Mouse (Mus musculus): ENCODE results near the gene Cars2. TPM values are rescaled to one million over a fixed set of nuclear protein-coding genes. Genes with fewer than 3 reads are reported as not detected.

The Cars2 gene
- total and polyA plus RNA-seq, 3 experiments: 45.6 to 67.1 (median 46.4) TPM

DNA sequence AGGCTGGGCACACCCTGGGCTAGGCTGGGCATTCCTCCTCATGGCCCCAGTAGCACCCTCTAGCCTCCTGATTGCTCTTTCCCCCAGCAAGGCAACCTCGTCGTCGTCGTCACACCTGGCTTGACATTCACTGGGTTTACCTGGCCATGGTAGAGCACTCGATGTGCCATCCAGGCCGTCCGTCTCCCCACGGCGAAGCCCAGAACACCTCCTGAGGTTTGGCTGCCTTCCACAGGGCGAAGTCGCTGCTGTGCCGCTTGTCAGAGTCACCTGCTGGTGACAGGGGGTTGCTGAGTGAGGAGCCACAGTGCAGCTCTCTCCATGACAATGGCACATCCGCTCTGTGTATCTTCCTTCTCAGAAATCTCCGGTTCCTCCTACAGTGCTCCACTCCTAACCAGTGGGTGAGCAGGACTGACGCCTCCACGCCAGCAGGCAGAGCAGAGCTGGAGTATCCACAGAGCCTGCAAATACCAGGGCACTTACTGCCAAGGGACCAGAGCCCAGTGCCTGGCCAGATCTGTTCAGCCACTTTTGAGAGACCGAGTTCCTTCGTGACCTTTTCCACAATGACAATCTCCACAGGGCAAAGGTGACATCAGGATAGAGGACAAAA lies 20.3 kb downstream of the Cars2 start:
- in situ Hi-C loops (cut with MboI; ENCODE audit: low pct_ligation_motif_present, low pct_unique_long_range_greater_than_20kb, low sequenced_read_pairs): no loop called here

DNA sequence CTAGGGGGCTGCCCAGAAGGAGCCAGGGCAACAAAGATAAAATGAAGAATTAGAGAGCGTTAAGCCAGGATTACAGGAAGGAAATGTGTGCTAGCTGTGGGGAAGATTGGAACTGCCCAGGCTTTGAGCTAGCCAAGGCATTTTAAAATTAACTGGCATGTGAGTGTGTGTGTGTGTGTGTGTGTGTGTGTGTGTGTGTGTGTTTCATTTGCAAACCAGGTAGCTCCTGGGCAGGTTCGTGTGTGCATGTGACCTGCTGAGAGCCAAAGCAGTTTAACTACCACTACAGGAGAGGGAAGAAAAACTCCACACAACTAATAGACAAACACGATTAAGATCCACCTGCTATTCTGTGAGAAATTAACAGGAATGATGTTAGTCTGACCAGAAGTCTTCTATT lies 27.3 kb downstream of the Cars2 start:
- Histone ChIP-seq H3K9me3 (replicated peaks; ENCODE audit: low read length) (no peaks in the 10 kb centered on the region), H3K27me3 (replicated peaks) (no peaks in the 10 kb centered on the region)
- dilution Hi-C loops (cut with MboI; ENCODE audit: extremely low pct_ligation_motif_present, extremely low pct_unique_long_range_greater_than_20kb, low sequenced_read_pairs): no loop called here

More for the DNA sequence above, 20.3 kb downstream of the Cars2 start:
- no peak overlapping the region for H3K4me3 ChIP-seq (replicated peaks in 1 of 3; ENCODE audit: low read depth in 2 of 3, low read length in 2 of 3, poor library complexity in 1 of 3)
- no peak overlapping the region for H3K4me2 ChIP-seq (ENCODE audit: insufficient read depth, low read depth, poor library complexity, severe bottlenecking)
- H3K4me1 ChIP-seq (ENCODE audit: control insufficient read depth in 1 of 2, insufficient read depth in 2 of 2): peaks cover 0 to 8% of the 10 kb centered on the region in 2 experiments; a peak in 2 of 4 replicates
- TF ChIP-seq JUND (conservative IDR thresholded peaks at IDR 0.05; ENCODE audit: low read depth, low read length): no peak
- no peak for TF ChIP-seq UBTF (IDR thresholded peaks at IDR 0.05; ENCODE audit: low read depth, low read length)
- no peak for TF ChIP-seq GABPA (IDR thresholded peaks at IDR 0.05; ENCODE audit: insufficient replicate concordance, low read depth, low read length)
- TF ChIP-seq KAT2A (IDR thresholded peaks at IDR 0.05; ENCODE audit: insufficient replicate concordance, low read length): no peak
- no peak for TF ChIP-seq ELF1 (IDR thresholded peaks at IDR 0.05; ENCODE audit: low read depth, low read length)
- no peak for TF ChIP-seq CHD2 (IDR thresholded peaks at IDR 0.05; ENCODE audit: low read length)
- no peak for TF ChIP-seq CTCF (conservative IDR thresholded peaks at IDR 0.05 in 1 of 2, IDR thresholded peaks at IDR 0.05 in 1 of 2; ENCODE audit: low read depth in 2 of 2, low read length in 2 of 2)
- TF ChIP-seq ZNF384 (IDR thresholded peaks at IDR 0.05; ENCODE audit: low read depth, low read length): no peak
- no peak for TF ChIP-seq IRF4 (IDR thresholded peaks at IDR 0.05; ENCODE audit: low read depth, low read length)
- TF ChIP-seq ZMIZ1 (IDR thresholded peaks at IDR 0.05; ENCODE audit: low read depth, low read length): no peak
- no peak for TF ChIP-seq RAD21 (IDR thresholded peaks at IDR 0.05; ENCODE audit: low read depth, low read length)
- TF ChIP-seq MYC (IDR thresholded peaks at IDR 0.05; ENCODE audit: low read depth, low read length): no peak
- H3K36me3 ChIP-seq (replicated peaks in 1 of 2; ENCODE audit: control insufficient read depth in 1 of 2, insufficient read depth in 1 of 2, low read length in 1 of 2): peaks cover 72 to 79% of the 10 kb centered on the region in 2 experiments
- H3K27me3 ChIP-seq (replicated peaks): no peaks in the 10 kb centered on the region
- no peaks in the 10 kb centered on the region for H3K79me2 ChIP-seq (replicated peaks; ENCODE audit: control insufficient read depth, extremely low read depth, insufficient read depth, poor library complexity, severe bottlenecking)
- no peak for DNase-seq (ENCODE audit: extremely low read depth)
- H3K27ac ChIP-seq (ENCODE audit: insufficient read depth, low read depth): no peak overlapping the region
- dilution Hi-C loops (cut with MboI; ENCODE audit: extremely low pct_ligation_motif_present, extremely low pct_unique_long_range_greater_than_20kb, low sequenced_read_pairs): no loop called here
- no peaks in the 10 kb centered on the region for H3K9me3 ChIP-seq (replicated peaks; ENCODE audit: low read length)
- H3K9ac ChIP-seq (ENCODE audit: insufficient read depth, low read depth): no peak overlapping the region

More for the DNA sequence above, 27.3 kb downstream of the Cars2 start:
- Histone ChIP-seq H3K4me3 (replicated peaks in 1 of 3; ENCODE audit: low read depth in 2 of 3, low read length in 2 of 3, poor library complexity in 1 of 3) (no peak overlapping the region), H3K79me2 (replicated peaks; ENCODE audit: control insufficient read depth, extremely low read depth, insufficient read depth, poor library complexity, severe bottlenecking) (no peaks in the 10 kb centered on the region), H3K9ac (ENCODE audit: insufficient read depth, low read depth) (no peak overlapping the region), H3K4me2 (ENCODE audit: insufficient read depth, low read depth, poor library complexity, severe bottlenecking) (no peak overlapping the region), H3K4me1 (ENCODE audit: control insufficient read depth in 1 of 2, insufficient read depth in 2 of 2) (peaks cover 0 to 8% of the 10 kb centered on the region in 2 experiments; a peak in 2 of 4 replicates), H3K36me3 (replicated peaks in 1 of 2; ENCODE audit: control insufficient read depth in 1 of 2, insufficient read depth in 1 of 2, low read length in 1 of 2) (peaks cover 67 to 88% of the 10 kb centered on the region in 2 experiments), H3K27ac (ENCODE audit: insufficient read depth, low read depth) (no peak overlapping the region)
- in situ Hi-C loops (cut with MboI; ENCODE audit: low pct_ligation_motif_present, low pct_unique_long_range_greater_than_20kb, low sequenced_read_pairs): loop anchor here (25.0 kb wide), 1 partner anchor 89 kb away; no protein-coding TSS in a partner anchor
- TF ChIP-seq MXI1 (IDR thresholded peaks at IDR 0.05; ENCODE audit: low read depth, low read length): no peak
- no peak for TF ChIP-seq ZNF384 (IDR thresholded peaks at IDR 0.05; ENCODE audit: low read depth, low read length)
- no peak for TF ChIP-seq KAT2A (IDR thresholded peaks at IDR 0.05; ENCODE audit: insufficient replicate concordance, low read length)
- TF ChIP-seq MAZ (IDR thresholded peaks at IDR 0.05; ENCODE audit: low read depth, low read length): no peak
- TF ChIP-seq RCOR1 (conservative IDR thresholded peaks at IDR 0.05; ENCODE audit: low read depth, low read length): no peak
- no peak for TF ChIP-seq ELF1 (IDR thresholded peaks at IDR 0.05; ENCODE audit: low read depth, low read length)
- no peak for TF ChIP-seq BHLHE40 (IDR thresholded peaks at IDR 0.05; ENCODE audit: low read depth, low read length)
- TF ChIP-seq ZMIZ1 (IDR thresholded peaks at IDR 0.05; ENCODE audit: low read depth, low read length): no peak
- TF ChIP-seq NELFE (IDR thresholded peaks at IDR 0.05; ENCODE audit: low read depth, low read length): no peak
- no peak for DNase-seq (ENCODE audit: extremely low read depth)

Data from CH12.LX (cell line).